Mouse (Mus musculus) stomach, postnatal 0 days (tissue): Measurements from ENCODE around the gene Gtpbp8. TPM values are rescaled to one million over a fixed set of nuclear protein-coding genes. Genes with fewer than 3 reads are reported as not detected.
A peak's percentile ranks its signal among the peaks of the same experiment; 100 is the strongest.

Experiments used
- ATAC-seq: fragments of 200-750 bp; cut with Nextera tagmentation; 2 replicates; pipeline ENCODE4 v1.8.0; 2017; ENCODE audit not compliant: low FRiP score, low TSS enrichment
- DNase-seq: peaks from one replicate; pipeline ENCODE4 v3.0.0-alpha.2; 2016; ENCODE audit warnings: low spot score
- H3K27ac ChIP-seq: fragments of 300-500 bp; sonication (generic); replicated peaks from 2 replicates; pipeline ENCODE4 v1.5.1; 2014; ENCODE audit warnings: mild to moderate bottlenecking, control low read depth
- H3K27me3 ChIP-seq: fragments of 300-500 bp; sonication (generic); 2 replicates; pipeline ENCODE4 v1.6.1; 2014; ENCODE audit warnings: low read length; ENCODE audit not compliant: control insufficient read depth, insufficient read depth
- H3K36me3 ChIP-seq: fragments of 300-500 bp; sonication (generic); 2 replicates; pipeline ENCODE4 v1.6.1; 2014; ENCODE audit warnings: low read length, mixed read lengths; ENCODE audit not compliant: control insufficient read depth, insufficient read depth
- H3K4me1 ChIP-seq: fragments of 300-500 bp; sonication (generic); replicated peaks from 2 replicates; pipeline ENCODE4 v1.6.1; 2014; ENCODE audit warnings: antibody characterized with exemption; ENCODE audit not compliant: control insufficient read depth, insufficient read depth
- H3K4me2 ChIP-seq: fragments of 300-500 bp; sonication (generic); replicated peaks from 2 replicates; pipeline ENCODE4 v1.6.1; 2014; ENCODE audit warnings: low read depth, mild to moderate bottlenecking, control low read depth, moderate library complexity
- H3K4me3 ChIP-seq: fragments of 300-500 bp; sonication (generic); 2 replicates; pipeline ENCODE4 v1.5.1; 2014; ENCODE audit warnings: low read depth, low read length, control low read depth
- H3K9ac ChIP-seq: fragments of 300-500 bp; sonication (generic); 2 replicates; pipeline ENCODE4 v1.6.1; 2014; ENCODE audit warnings: mild to moderate bottlenecking, low read length, control low read depth, mixed read lengths
- H3K9me3 ChIP-seq: fragments of 300-500 bp; sonication (generic); 2 replicates; pipeline ENCODE4 v1.6.1; 2016; ENCODE audit warnings: low read length; ENCODE audit not compliant: control insufficient read depth
- CTCF ChIP-seq: IDR thresholded peaks from 2 replicates; pipeline ENCODE4 v1.5.1; 2016; ENCODE audit warnings: antibody characterized with exemption, low read depth, mild to moderate bottlenecking, moderate library complexity
- EP300 ChIP-seq: optimal IDR thresholded peaks from 2 replicates; pipeline ENCODE3; 2016; ENCODE audit warnings: antibody characterized with exemption
- WGBS: fragments of 180-500 bp; shearing (Covaris S2); extraction: QIAGEN DNeasy Blood & Tissue Kit; methylation state at CpG from one replicate; pipeline ENCODE4 v1.1.7; 2014; 5-methylcytosine and 5-hydroxymethylcytosine counted together
- polyA plus RNA-seq: library from polyadenylated mRNA; unstranded; fragments of >200 nt; fragmentation: Nextera tagmentation; extraction: Ambion mirVana; gene quantifications from 2 replicates; pipeline ENCODE4 v1.2.1, GENCODE M21; 2015

The Gtpbp8 gene
- polyA plus RNA-seq, 1 experiment from 2014 or later, result 19.8 TPM

- peak; percentile 48; the same call in 1 of the 2 replicates for ATAC-seq
Observed at GRCm38 (mm10) chr16:44736118-44736517, 10.0 kb downstream of the Gtpbp8 start.

GRCm38 (mm10) chr16:44735676-44736075, 10.5 kb downstream of the Gtpbp8 start:
- no peak for ATAC-seq
- Histone ChIP-seq H3K4me2 (no peak overlapping the region), H3K9ac (no peak overlapping the region), H3K27me3 (no peaks in the 10 kb centered on the region), H3K36me3 (peaks cover 27% of the 10 kb centered on the region), H3K27ac (no peak overlapping the region), H3K4me3 (no peak overlapping the region), H3K9me3 (no peaks in the 10 kb centered on the region), H3K4me1 (no peaks in the 10 kb centered on the region)
- no peak for DNase-seq
- WGBS, result 87% methylated on average over 5 of the region's 5 CpGs
- no peak for TF ChIP-seq CTCF
- no peak for TF ChIP-seq EP300

More at GRCm38 (mm10) chr16:44736118-44736517, 10.0 kb downstream of the Gtpbp8 start:
- 72% methylated on average over 4 of the region's 4 CpGs for WGBS
- no peak for DNase-seq
- TF ChIP-seq EP300 (no peak), CTCF (no peak)
- no peak overlapping the region for H3K27ac ChIP-seq
- H3K9me3 ChIP-seq, result no peaks in the 10 kb centered on the region
- no peak overlapping the region for H3K4me3 ChIP-seq
- peaks cover 26% of the 10 kb centered on the region for H3K36me3 ChIP-seq
- no peaks in the 10 kb centered on the region for H3K4me1 ChIP-seq
- H3K4me2 ChIP-seq, result no peak overlapping the region
- H3K27me3 ChIP-seq, result no peaks in the 10 kb centered on the region
- H3K9ac ChIP-seq, result no peak overlapping the region

GRCm38 (mm10) chr16:44734059-44734458, 12.1 kb downstream of the Gtpbp8 start:
- ATAC-seq (peak; percentile 88), DNase-seq (peak; percentile 69)
- Histone ChIP-seq H3K4me3 (no peak overlapping the region), H3K36me3 (peaks cover 28% of the 10 kb centered on the region), H3K27ac (no peak overlapping the region), H3K4me1 (no peaks in the 10 kb centered on the region), H3K27me3 (no peaks in the 10 kb centered on the region), H3K9me3 (no peaks in the 10 kb centered on the region), H3K4me2 (no peak overlapping the region), H3K9ac (no peak overlapping the region)
- WGBS, result 62% methylated on average over 3 of the region's 3 CpGs
- no peak for TF ChIP-seq CTCF
- TF ChIP-seq EP300, result no peak

- DNase-seq, result no peak
- H3K9ac ChIP-seq, result no peak overlapping the region
- no peaks in the 10 kb centered on the region for H3K27me3 ChIP-seq
- no peak overlapping the region for H3K4me3 ChIP-seq
- H3K4me2 ChIP-seq, result no peak overlapping the region
- no peak overlapping the region for H3K27ac ChIP-seq
- no peak for ATAC-seq
- no peaks in the 10 kb centered on the region for H3K9me3 ChIP-seq
- 94% methylated on average over 3 of the region's 3 CpGs for WGBS
- H3K4me1 ChIP-seq, result no peaks in the 10 kb centered on the region
- peaks cover 13% of the 10 kb centered on the region; the same call in 1 of the 2 replicates for H3K36me3 ChIP-seq
- TF ChIP-seq EP300 (no peak), CTCF (no peak)
Observed at GRCm38 (mm10) chr16:44727525-44727924, 18.6 kb downstream of the Gtpbp8 start.

GRCm38 (mm10) chr16:44725286-44726223, 20.6 kb downstream of the Gtpbp8 start:
- Histone ChIP-seq H3K4me3 (peak overlapping the region; percentile 81), H3K9ac (no peak overlapping the region; the same call in 1 of the 2 replicates), H3K4me2 (peak overlapping the region; percentile 83), H3K27me3 (no peaks in the 10 kb centered on the region), H3K9me3 (no peaks in the 10 kb centered on the region), H3K27ac (peak overlapping the region; percentile 40; the same call in 1 of the 2 replicates), H3K4me1 (no peaks in the 10 kb centered on the region), H3K36me3 (peaks cover 2% of the 10 kb centered on the region; the same call in 1 of the 2 replicates)
- 37% methylated on average over 14 of the region's 14 CpGs for WGBS
- TF ChIP-seq EP300 (no peak), CTCF (peak; percentile 94)
- no peak for ATAC-seq
- DNase-seq, result peak; percentile 71

GRCm38 (mm10) chr16:44724847-44725246, 21.3 kb downstream of the Gtpbp8 start:
- ATAC-seq (no peak), DNase-seq (no peak)
- 1% methylated on average over 14 of the region's 14 CpGs for WGBS

More at GRCm38 (mm10) chr16:44724847-44725246, 21.3 kb downstream of the Gtpbp8 start:
- peak overlapping the region; percentile 87 for H3K9ac ChIP-seq
- no peaks in the 10 kb centered on the region for H3K27me3 ChIP-seq
- H3K4me2 ChIP-seq, result peak overlapping the region; percentile 83
- peak overlapping the region; percentile 81 for H3K4me3 ChIP-seq
- no peaks in the 10 kb centered on the region for H3K4me1 ChIP-seq
- peak overlapping the region; percentile 95 for H3K27ac ChIP-seq
- peaks cover 2% of the 10 kb centered on the region; the same call in 1 of the 2 replicates for H3K36me3 ChIP-seq
- TF ChIP-seq CTCF (peak; percentile 19; the same call in 1 of the 2 replicates), EP300 (no peak)
- H3K9me3 ChIP-seq, result no peaks in the 10 kb centered on the region
